Mouse (Mus musculus) C2C12 (cell line): ENCODE results near the gene Runx1. TPM values are rescaled to one million over a fixed set of nuclear protein-coding genes. Genes with fewer than 3 reads are reported as not detected.

Source experiments
- H3K27me3 ChIP-seq: one replicate; pipeline ENCODE4 v1.6.1; 2011; ENCODE audit not compliant: control insufficient read depth, insufficient read depth, insufficient read length
- H3K36me3 ChIP-seq: one replicate; pipeline ENCODE4 v1.6.1; 2011; ENCODE audit not compliant: control insufficient read depth, insufficient read depth
- H3K4me3 ChIP-seq: one replicate; pipeline ENCODE4 v1.5.1; 2011; ENCODE audit warnings: mild to moderate bottlenecking, control low read depth; ENCODE audit not compliant: poor library complexity, insufficient read depth, severe bottlenecking
- H3K79me2 ChIP-seq: one replicate; pipeline ENCODE4 v1.6.1; 2011; ENCODE audit not compliant: control insufficient read depth, insufficient read depth
- H3K79me3 ChIP-seq: one replicate; pipeline ENCODE4 v1.6.1; 2011; ENCODE audit warnings: low read depth, control low read depth
- H3ac ChIP-seq: one replicate; pipeline ENCODE3; 2011; ENCODE audit warnings: low read depth; ENCODE audit not compliant: control insufficient read depth, insufficient read length
- CEBPB ChIP-seq: IDR thresholded peaks from one replicate; pipeline ENCODE4 v1.6.1; 2011; ENCODE audit warnings: low read depth, mild to moderate bottlenecking, control low read depth, moderate library complexity
- CTCF ChIP-seq: IDR thresholded peaks from one replicate; pipeline ENCODE4 v1.5.1; 2011; ENCODE audit not compliant: control insufficient read depth, insufficient read depth, insufficient read length
- FOSL1 ChIP-seq: IDR thresholded peaks from one replicate; pipeline ENCODE4 v1.8.0; 2011; ENCODE audit warnings: mild to moderate bottlenecking, low read length; ENCODE audit not compliant: poor library complexity, insufficient read depth, severe bottlenecking
- MAX ChIP-seq: IDR thresholded peaks from one replicate; pipeline ENCODE4 v1.6.1; 2011; ENCODE audit warnings: mild to moderate bottlenecking, control low read depth
- MYOD1 ChIP-seq: IDR thresholded peaks from one replicate; pipeline ENCODE4 v1.6.1; 2011; ENCODE audit warnings: low read depth; ENCODE audit not compliant: control insufficient read depth, insufficient read length
- MYOG ChIP-seq: IDR thresholded peaks from one replicate; pipeline ENCODE4 v1.6.1; 2011; ENCODE audit not compliant: control insufficient read depth, insufficient read length; ENCODE audit errors: extremely low read depth
- USF1 ChIP-seq: IDR thresholded peaks from one replicate; pipeline ENCODE4 v1.6.1; 2011; ENCODE audit warnings: low read depth, mild to moderate bottlenecking, control low read depth, moderate library complexity
- polyA plus RNA-seq: library from polyadenylated mRNA; unstranded; fragments of >200 nt; fragmentation: generic; extraction: Trizol; gene quantifications from one replicate; pipeline ENCODE4 v1.2.1, GENCODE M21; 2012; ENCODE audit warnings: missing spikeins

The Runx1 gene
- polyA plus RNA-seq, 1 experiment, result 28.8 TPM

DNA sequence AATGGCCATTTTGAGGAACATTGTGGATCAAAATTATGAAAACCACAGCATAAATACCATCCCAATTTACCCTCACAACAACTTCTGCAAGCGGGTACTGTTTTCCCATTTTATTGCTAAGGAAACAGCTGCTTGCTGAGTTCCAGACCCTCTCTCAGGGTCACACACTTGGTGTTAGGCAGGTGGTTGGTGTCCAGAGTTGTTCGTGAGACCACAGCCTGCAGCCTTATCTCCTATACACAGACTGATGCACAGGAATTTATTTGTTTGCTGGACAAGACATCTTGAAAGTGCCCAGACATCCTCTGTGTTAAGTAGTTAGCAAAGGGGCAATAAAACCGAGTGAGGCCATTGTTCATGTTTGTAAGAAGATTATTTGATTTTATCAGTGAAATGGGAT lies 30.8 kb upstream of the Runx1 start:
- no peak overlapping the region for H3K4me3 ChIP-seq

DNA sequence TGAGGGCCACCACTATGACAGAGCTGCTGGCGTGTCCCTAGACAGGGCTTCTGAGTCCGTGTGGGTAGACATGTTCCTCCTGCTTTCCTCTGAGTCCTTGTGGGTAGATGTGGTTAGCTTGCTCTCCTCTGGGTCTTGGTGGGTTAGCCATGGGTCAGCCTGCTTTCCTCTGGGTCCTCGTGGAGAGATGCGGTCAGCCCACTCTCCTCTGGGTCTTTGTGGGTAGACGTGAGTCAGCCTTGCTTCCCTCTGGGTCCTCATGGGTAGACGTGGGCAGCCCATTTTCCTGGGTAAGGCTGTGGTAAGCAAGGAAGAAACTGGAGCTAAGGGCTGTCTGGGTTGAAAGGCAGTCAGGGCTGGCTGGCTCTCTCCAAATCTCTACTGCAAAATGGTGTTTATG lies 26.3 kb upstream of the Runx1 start:
- Histone ChIP-seq H3K36me3 (no peaks in the 10 kb centered on the region), H3K27me3 (no peaks in the 10 kb centered on the region), H3K79me3 (no peaks in the 10 kb centered on the region), H3K79me2 (no peaks in the 10 kb centered on the region), H3K4me3 (no peak overlapping the region), H3ac (no peak overlapping the region)
- no peak for TF ChIP-seq MYOD1
- peak; percentile 20 for TF ChIP-seq FOSL1

More for the DNA sequence above, 30.8 kb upstream of the Runx1 start:
- Histone ChIP-seq H3ac (no peak overlapping the region), H3K27me3 (no peaks in the 10 kb centered on the region), H3K79me2 (no peaks in the 10 kb centered on the region), H3K79me3 (no peaks in the 10 kb centered on the region), H3K36me3 (no peaks in the 10 kb centered on the region)
- TF ChIP-seq CTCF, result no peak

DNA sequence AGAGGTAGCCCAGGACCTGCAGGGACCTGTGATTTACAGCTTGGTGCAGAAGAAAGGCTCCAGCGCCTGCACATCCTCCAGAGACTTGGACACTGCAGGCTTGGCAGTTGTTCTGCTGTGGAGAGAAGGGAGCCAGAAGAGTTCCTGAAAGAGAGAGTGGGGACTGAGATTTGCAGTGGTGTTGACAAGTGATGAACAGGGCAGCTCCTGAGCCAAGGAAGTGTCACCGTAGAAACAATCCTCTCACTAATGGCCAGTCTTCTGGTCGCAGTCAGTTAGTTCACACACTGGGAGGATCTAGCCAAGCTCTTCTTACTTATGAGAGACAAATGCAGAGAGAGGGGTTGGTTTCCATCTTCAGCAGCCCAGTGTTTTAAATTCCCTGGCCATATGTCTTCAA lies 24.5 kb upstream of the Runx1 start:
- no peaks in the 10 kb centered on the region for H3K79me3 ChIP-seq
- no peaks in the 10 kb centered on the region for H3K79me2 ChIP-seq
- no peaks in the 10 kb centered on the region for H3K27me3 ChIP-seq
- no peaks in the 10 kb centered on the region for H3K36me3 ChIP-seq
- TF ChIP-seq MYOD1 (no peak), CEBPB (no peak), CTCF (no peak), MYOG (no peak), FOSL1 (no peak), USF1 (no peak), MAX (no peak)
- no peak overlapping the region for H3K4me3 ChIP-seq
- no peak overlapping the region for H3ac ChIP-seq

DNA sequence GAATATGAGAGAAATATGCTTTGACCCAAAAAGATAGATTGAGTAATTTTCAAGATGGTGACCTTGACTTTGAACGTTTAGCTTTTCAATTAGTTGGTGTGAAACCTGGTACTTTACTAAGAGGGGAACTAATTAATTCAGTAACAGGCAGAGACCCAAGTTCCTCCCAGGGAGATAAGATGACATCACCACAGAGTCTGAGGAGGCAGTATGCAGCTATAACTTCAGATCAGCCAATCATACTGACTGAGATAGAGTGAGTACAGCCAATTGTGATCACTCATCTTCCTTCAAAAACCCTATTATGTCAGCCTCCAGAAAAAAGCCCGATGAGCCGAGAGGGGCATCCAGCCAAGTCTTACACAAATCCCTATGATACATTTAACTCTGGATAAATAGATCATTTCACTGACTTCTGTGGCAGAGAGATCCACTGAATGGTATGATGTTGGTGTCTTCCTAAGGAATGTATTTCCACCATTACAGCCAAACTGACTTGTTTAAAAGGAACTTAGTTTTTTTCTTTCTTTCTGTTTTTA lies 21.9 kb upstream of the Runx1 start:
- H3K27me3 ChIP-seq, result no peaks in the 10 kb centered on the region
- TF ChIP-seq FOSL1 (no peak), USF1 (no peak), MYOD1 (no peak), MAX (no peak), CEBPB (no peak), MYOG (no peak), CTCF (no peak)
- H3K79me2 ChIP-seq, result no peaks in the 10 kb centered on the region
- H3ac ChIP-seq, result no peak overlapping the region
- H3K4me3 ChIP-seq, result no peak overlapping the region
- no peaks in the 10 kb centered on the region for H3K79me3 ChIP-seq
- H3K36me3 ChIP-seq, result no peaks in the 10 kb centered on the region

DNA sequence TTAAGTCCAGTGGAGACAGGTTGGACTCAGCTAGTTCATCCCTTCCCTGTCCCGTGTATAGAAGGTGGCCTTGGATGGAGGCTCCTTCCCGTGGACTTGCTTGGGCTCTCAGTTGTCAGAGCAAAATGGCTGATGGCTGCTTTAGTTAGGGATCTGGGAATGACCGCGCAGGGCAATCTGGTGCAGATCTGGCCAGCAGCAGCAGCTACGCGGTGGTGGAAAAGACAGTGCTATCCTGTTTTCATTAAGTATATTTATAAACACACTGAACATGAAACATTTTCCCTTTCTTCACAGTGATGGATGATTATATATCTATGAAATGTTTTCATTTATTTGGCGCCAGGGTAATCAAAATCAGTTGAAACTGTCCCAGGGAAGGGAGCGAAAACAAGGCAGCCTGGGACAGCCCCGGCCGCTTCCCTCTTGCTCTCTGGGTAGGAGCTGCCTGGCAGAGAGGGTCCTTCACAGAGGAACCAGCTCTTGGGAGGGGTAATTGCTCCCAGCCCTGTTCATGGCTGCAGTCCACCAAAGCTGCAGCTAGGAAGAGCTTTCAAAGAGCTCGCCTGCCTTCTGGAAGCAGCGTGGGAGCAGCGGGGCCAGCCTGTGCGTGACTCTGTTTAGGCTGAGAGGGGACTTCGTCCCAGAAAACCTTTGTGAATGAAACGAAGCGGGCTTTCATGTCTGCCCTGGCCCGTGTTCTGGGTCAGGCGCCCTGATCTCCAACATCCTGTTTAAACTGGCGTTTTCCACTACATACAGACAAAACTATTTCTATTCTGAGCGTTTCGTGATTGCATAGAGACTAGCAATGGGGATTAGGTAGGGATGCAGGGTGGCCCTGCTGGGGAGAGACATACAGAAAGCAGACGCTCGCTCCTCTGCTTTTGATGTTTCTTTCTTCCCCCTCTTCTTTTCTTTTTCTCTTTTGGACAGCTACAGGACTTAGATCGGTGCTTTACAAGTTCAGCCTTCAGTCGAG lies 19.6 kb upstream of the Runx1 start:
- TF ChIP-seq USF1, result no peak
- TF ChIP-seq MYOG, result no peak
- no peak for TF ChIP-seq FOSL1
- TF ChIP-seq MAX, result no peak
- no peak for TF ChIP-seq CEBPB
- no peak for TF ChIP-seq CTCF
- TF ChIP-seq MYOD1, result no peak
- Histone ChIP-seq H3K79me2 (no peaks in the 10 kb centered on the region), H3K27me3 (no peaks in the 10 kb centered on the region), H3K4me3 (no peak overlapping the region), H3K36me3 (no peaks in the 10 kb centered on the region), H3ac (no peak overlapping the region), H3K79me3 (no peaks in the 10 kb centered on the region)

DNA sequence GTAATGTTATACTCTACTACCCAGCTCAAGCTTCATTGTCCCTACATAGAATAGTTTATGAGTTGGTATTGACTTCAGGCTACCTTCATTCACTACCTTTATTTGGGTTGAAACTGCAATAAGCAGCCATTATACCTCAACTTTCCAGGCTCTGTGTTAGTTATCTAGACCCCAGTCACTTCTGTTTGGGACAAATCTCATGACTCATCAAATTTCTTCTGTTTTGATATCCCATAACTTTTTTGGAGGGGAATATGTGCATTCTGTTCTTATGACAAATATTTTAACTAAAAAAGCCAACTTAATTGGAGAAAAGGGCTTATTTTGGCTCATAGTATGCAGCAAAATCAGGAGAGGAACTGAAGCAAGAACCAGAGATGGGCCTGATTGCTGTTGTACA lies 12.8 kb upstream of the Runx1 start:
- H3ac ChIP-seq, result no peak overlapping the region

More for the DNA sequence above, 12.8 kb upstream of the Runx1 start:
- TF ChIP-seq CEBPB (no peak), MAX (no peak), MYOD1 (no peak), FOSL1 (no peak), CTCF (no peak), MYOG (no peak), USF1 (no peak)
- H3K4me3 ChIP-seq, result no peak overlapping the region
- H3K79me3 ChIP-seq, result no peaks in the 10 kb centered on the region
- no peaks in the 10 kb centered on the region for H3K27me3 ChIP-seq
- H3K36me3 ChIP-seq, result no peaks in the 10 kb centered on the region
- no peaks in the 10 kb centered on the region for H3K79me2 ChIP-seq
